Mouse (Mus musculus) liver, embryonic 13.5 days (tissue): ENCODE data around the gene Ccl2. TPM values are rescaled to one million over a fixed set of nuclear protein-coding genes. Genes with fewer than 3 reads are reported as not detected.
A peak's percentile ranks its signal among the peaks of the same experiment; 100 is the strongest.

Source experiments
- ATAC-seq: fragments of 200-750 bp; cut with Nextera tagmentation; 2 replicates; pipeline ENCODE4 v1.8.0; 2017; ENCODE audit warnings: low read depth, mild to moderate bottlenecking, moderate number of reproducible peaks, moderate library complexity
- DNase-seq: peaks from one replicate; pipeline ENCODE4 v3.0.0; 2022
- H3K27ac ChIP-seq: fragments of 300-500 bp; sonication (generic); 2 replicates; pipeline ENCODE4 v1.5.1; 2015; ENCODE audit warnings: moderate library complexity, mild to moderate bottlenecking, inconsistent platforms
- H3K27me3 ChIP-seq: fragments of 300-500 bp; sonication (generic); 2 replicates; pipeline ENCODE4 v1.6.1; 2015; ENCODE audit warnings: mild to moderate bottlenecking, inconsistent platforms
- H3K36me3 ChIP-seq: fragments of 300-500 bp; sonication (generic); 2 replicates; pipeline ENCODE4 v1.6.1; 2015; ENCODE audit warnings: mild to moderate bottlenecking, inconsistent platforms
- H3K4me1 ChIP-seq: fragments of 300-500 bp; sonication (generic); replicated peaks from 2 replicates; pipeline ENCODE4 v1.6.1; 2015; ENCODE audit warnings: inconsistent platforms
- H3K4me2 ChIP-seq: fragments of 300-500 bp; sonication (generic); 2 replicates; pipeline ENCODE4 v1.6.1; 2015; ENCODE audit warnings: inconsistent platforms, mild to moderate bottlenecking, moderate library complexity
- H3K4me3 ChIP-seq: fragments of 300-500 bp; sonication (generic); replicated peaks from 2 replicates; pipeline ENCODE4 v1.5.1; 2015; ENCODE audit warnings: mild to moderate bottlenecking, inconsistent platforms
- H3K9ac ChIP-seq: fragments of 300-500 bp; sonication (generic); 2 replicates; pipeline ENCODE4 v1.6.1; 2015; ENCODE audit warnings: mild to moderate bottlenecking, inconsistent platforms
- H3K9me3 ChIP-seq: fragments of 300-500 bp; sonication (generic); replicated peaks from 2 replicates; pipeline ENCODE4 v1.6.1; 2016; ENCODE audit warnings: inconsistent platforms
- WGBS: fragments of 180-500 bp; shearing (Covaris S2); methylation state at CpG from one replicate; pipeline ENCODE4 v1.1.7; 2015; ENCODE audit not compliant: insufficient replicate concordance; 5-methylcytosine and 5-hydroxymethylcytosine counted together
- polyA plus RNA-seq: library from polyadenylated mRNA; unstranded; fragments of >200 nt; fragmentation: Nextera tagmentation; extraction: Ambion mirVana; gene quantifications from 2 replicates; pipeline ENCODE4 v1.2.1, GENCODE M21; 2015

Ccl2 gene
- 1.9 and 2.0 TPM in 2 replicates for polyA plus RNA-seq

GRCm38 (mm10) chr11:82035356-82035755 is at the start of gene Ccl2:
Gene Ccl2, plus strand, starts transcription at chr11:82035571.
- no peak for DNase-seq
- H3K27ac ChIP-seq, result no peak within 1 kb of the TSS
- no peak for ATAC-seq

GRCm38 (mm10) chr11:81996172-81996841 is 39.1 kb upstream of the Ccl2 start:
- H3K27me3 ChIP-seq, result no peaks in the 10 kb centered on the region
- no peak overlapping the region for H3K27ac ChIP-seq
- no peak overlapping the region for H3K4me3 ChIP-seq
- no peaks in the 10 kb centered on the region for H3K4me1 ChIP-seq
- WGBS, result 56% methylated on average over 10 of the region's 10 CpGs
- DNase-seq (peak; percentile 8), ATAC-seq (no peak)
- no peak overlapping the region for H3K9ac ChIP-seq
- H3K36me3 ChIP-seq, result no peaks in the 10 kb centered on the region
- no peaks in the 10 kb centered on the region for H3K9me3 ChIP-seq
- no peak overlapping the region for H3K4me2 ChIP-seq

More at GRCm38 (mm10) chr11:82035356-82035755, at the start of gene Ccl2:
- WGBS, result 22% methylated on average over 5 of the region's 5 CpGs
- no peaks in the 10 kb centered on the region for H3K4me1 ChIP-seq
- no peaks in the 10 kb centered on the region for H3K9me3 ChIP-seq
- no peak within 1 kb of the TSS for H3K9ac ChIP-seq
- H3K36me3 ChIP-seq, result no peaks in the 10 kb centered on the region
- H3K4me3 ChIP-seq, result no peak within 1 kb of the TSS
- H3K4me2 ChIP-seq, result no peak within 1 kb of the TSS
- H3K27me3 ChIP-seq, result no peaks in the 10 kb centered on the region

GRCm38 (mm10) chr11:81997085-81997484 is 38.3 kb upstream of the Ccl2 start:
- DNase-seq (no peak), ATAC-seq (no peak)
- no peaks in the 10 kb centered on the region for H3K4me1 ChIP-seq
- H3K9ac ChIP-seq, result no peak overlapping the region
- H3K9me3 ChIP-seq, result no peaks in the 10 kb centered on the region
- no peak overlapping the region for H3K27ac ChIP-seq
- no peak overlapping the region for H3K4me3 ChIP-seq
- WGBS, result 58% methylated on average over 5 of the region's 5 CpGs
- no peaks in the 10 kb centered on the region for H3K36me3 ChIP-seq
- no peaks in the 10 kb centered on the region for H3K27me3 ChIP-seq
- no peak overlapping the region for H3K4me2 ChIP-seq

DNA sequence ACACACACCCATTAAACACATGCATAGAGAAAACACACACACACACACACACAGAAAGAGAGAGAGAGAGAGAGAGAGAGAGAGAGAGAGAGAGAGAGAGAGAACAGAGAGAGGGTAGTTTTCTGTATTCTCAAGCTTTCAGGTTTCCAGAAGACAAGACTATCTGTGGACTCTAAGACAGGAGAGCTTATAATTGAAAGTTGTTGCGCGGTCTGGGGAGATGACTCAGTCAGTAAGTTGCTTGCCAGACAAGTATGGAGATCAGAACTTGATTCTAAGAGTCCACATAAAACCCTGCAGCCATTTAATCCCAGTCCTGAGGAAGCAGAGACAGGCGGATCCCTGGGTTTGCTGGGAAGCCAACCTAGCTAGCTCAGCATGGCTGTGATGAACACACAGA is 36.7 kb upstream of the Ccl2 start:
- 54% methylated on average over 3 of the region's 3 CpGs for WGBS
- no peak for DNase-seq
- no peak overlapping the region for H3K4me3 ChIP-seq
- no peaks in the 10 kb centered on the region for H3K27me3 ChIP-seq
- no peak overlapping the region for H3K27ac ChIP-seq
- H3K4me1 ChIP-seq, result no peaks in the 10 kb centered on the region
- no peak overlapping the region for H3K4me2 ChIP-seq
- H3K36me3 ChIP-seq, result no peaks in the 10 kb centered on the region
- H3K9me3 ChIP-seq, result no peaks in the 10 kb centered on the region
- no peak for ATAC-seq
- H3K9ac ChIP-seq, result no peak overlapping the region

DNA sequence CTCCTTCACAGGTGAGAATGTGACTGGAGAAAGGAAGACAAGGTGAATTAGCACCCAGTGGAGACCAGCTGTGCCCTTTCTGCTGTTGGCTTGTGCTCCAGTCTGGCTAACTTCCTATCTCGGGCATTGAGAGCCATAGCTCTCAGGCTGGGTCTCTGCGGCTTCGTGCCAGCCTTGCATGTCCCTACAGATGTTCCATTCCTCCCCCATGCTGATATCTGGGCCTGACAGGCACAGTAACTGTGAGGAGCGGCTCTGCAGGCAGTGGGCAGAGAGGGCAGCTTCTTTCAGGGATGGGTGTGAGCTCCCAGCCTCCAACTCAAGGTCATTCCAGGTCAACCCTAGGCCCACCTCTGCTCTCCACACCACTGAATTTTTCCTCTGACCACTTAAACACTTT is 35.9 kb upstream of the Ccl2 start:
- Histone ChIP-seq H3K27ac (no peak overlapping the region), H3K36me3 (no peaks in the 10 kb centered on the region), H3K4me1 (no peaks in the 10 kb centered on the region), H3K4me2 (no peak overlapping the region), H3K4me3 (no peak overlapping the region), H3K9ac (no peak overlapping the region), H3K27me3 (no peaks in the 10 kb centered on the region), H3K9me3 (no peaks in the 10 kb centered on the region)
- no peak for DNase-seq
- 51% methylated on average over 4 of the region's 4 CpGs for WGBS
- ATAC-seq, result no peak

- ATAC-seq, result no peak
- 42% methylated on average over 5 of the region's 5 CpGs for WGBS
- Histone ChIP-seq H3K9ac (no peak overlapping the region), H3K4me1 (no peaks in the 10 kb centered on the region), H3K4me2 (no peak overlapping the region), H3K36me3 (no peaks in the 10 kb centered on the region), H3K27ac (no peak overlapping the region), H3K27me3 (no peaks in the 10 kb centered on the region), H3K4me3 (no peak overlapping the region), H3K9me3 (no peaks in the 10 kb centered on the region)
- no peak for DNase-seq
Measured at GRCm38 (mm10) chr11:82000581-82000980, 34.8 kb upstream of the Ccl2 start.

GRCm38 (mm10) chr11:82004810-82005209 is 30.6 kb upstream of the Ccl2 start:
- Histone ChIP-seq H3K9ac (no peak overlapping the region), H3K9me3 (no peaks in the 10 kb centered on the region), H3K4me3 (no peak overlapping the region), H3K27ac (no peak overlapping the region), H3K36me3 (no peaks in the 10 kb centered on the region), H3K4me2 (no peak overlapping the region), H3K4me1 (peaks cover 5% of the 10 kb centered on the region; the same call in 1 of the 2 replicates), H3K27me3 (no peaks in the 10 kb centered on the region)
- DNase-seq (no peak), ATAC-seq (no peak)
- WGBS, result 37% methylated on average over 2 of the region's 2 CpGs

GRCm38 (mm10) chr11:82006796-82007423 is 28.5 kb upstream of the Ccl2 start:
- 0 out of 2 replicates have a peak, but pooled peaks have one; percentile 20 for ATAC-seq
- H3K4me2 ChIP-seq, result 0 out of 2 replicates have a peak overlapping the region, but pooled peaks have one; percentile 6
- no peak overlapping the region for H3K27ac ChIP-seq

DNA sequence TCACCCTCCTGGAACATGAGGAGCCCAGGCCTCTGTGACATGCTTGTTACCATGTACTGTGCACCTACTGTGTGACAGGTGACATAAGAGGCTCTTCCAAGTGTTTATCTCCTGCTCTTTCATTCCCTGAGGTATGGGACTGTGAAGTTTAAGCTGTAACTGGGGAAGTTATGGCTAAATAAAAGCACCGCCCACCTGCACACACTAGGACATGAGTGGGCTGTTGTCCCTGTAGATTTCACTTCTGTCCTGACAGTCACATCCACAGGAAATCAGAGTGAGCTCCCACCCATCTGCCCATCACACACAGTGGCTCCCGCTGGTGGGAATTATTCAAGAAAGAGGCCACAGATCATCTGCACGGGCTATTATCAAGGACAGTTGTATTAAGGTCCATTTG is 25.3 kb upstream of the Ccl2 start:
- ATAC-seq (no peak), DNase-seq (no peak)
- H3K27me3 ChIP-seq, result no peaks in the 10 kb centered on the region
- no peak overlapping the region for H3K9ac ChIP-seq
- no peaks in the 10 kb centered on the region for H3K36me3 ChIP-seq
- peaks cover 5% of the 10 kb centered on the region; the same call in 1 of the 2 replicates for H3K4me1 ChIP-seq
- WGBS, result 59% methylated on average over 3 of the region's 3 CpGs
- no peak overlapping the region for H3K27ac ChIP-seq
- no peak overlapping the region for H3K4me2 ChIP-seq
- no peak overlapping the region for H3K4me3 ChIP-seq
- H3K9me3 ChIP-seq, result no peaks in the 10 kb centered on the region

More at GRCm38 (mm10) chr11:82006796-82007423, 28.5 kb upstream of the Ccl2 start:
- no peak for DNase-seq
- H3K9me3 ChIP-seq, result no peaks in the 10 kb centered on the region
- WGBS, result 15% methylated on average over 12 of the region's 12 CpGs
- H3K27me3 ChIP-seq, result no peaks in the 10 kb centered on the region
- H3K4me1 ChIP-seq, result peaks cover 5% of the 10 kb centered on the region; the same call in 1 of the 2 replicates
- no peak overlapping the region for H3K9ac ChIP-seq
- H3K36me3 ChIP-seq, result no peaks in the 10 kb centered on the region
- no peak overlapping the region for H3K4me3 ChIP-seq

GRCm38 (mm10) chr11:82011411-82012193 is 23.8 kb upstream of the Ccl2 start:
- no peaks in the 10 kb centered on the region for H3K27me3 ChIP-seq
- H3K9me3 ChIP-seq, result no peaks in the 10 kb centered on the region
- no peaks in the 10 kb centered on the region for H3K36me3 ChIP-seq
- peaks cover 5% of the 10 kb centered on the region; the same call in 1 of the 2 replicates for H3K4me1 ChIP-seq
- WGBS, result 52% methylated on average over 8 of the region's 8 CpGs
- no peak overlapping the region for H3K4me3 ChIP-seq
- no peak overlapping the region for H3K4me2 ChIP-seq
- DNase-seq, result no peak
- no peak overlapping the region for H3K27ac ChIP-seq
- no peak overlapping the region for H3K9ac ChIP-seq
- ATAC-seq, result no peak

DNA sequence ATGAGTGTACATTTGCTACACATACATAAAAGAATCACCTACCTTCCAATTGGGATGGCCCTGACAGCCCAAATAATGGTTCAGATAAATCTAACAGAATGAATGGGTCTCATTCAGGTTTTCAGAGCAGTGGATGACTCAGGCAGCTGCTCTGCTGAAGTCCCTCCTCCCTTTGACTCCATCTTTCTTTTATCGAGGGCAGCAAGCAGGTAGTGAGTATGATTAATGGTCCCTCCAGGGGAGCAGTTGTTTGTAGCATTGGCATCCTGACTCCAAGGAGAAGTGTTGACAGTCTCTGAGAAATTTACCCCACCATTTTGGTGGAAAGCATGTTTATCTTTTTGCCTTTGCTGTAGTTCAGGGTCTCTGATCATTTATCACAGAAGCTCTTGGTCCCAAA is 21.6 kb upstream of the Ccl2 start:
- ATAC-seq (no peak), DNase-seq (no peak)
- H3K27me3 ChIP-seq, result no peaks in the 10 kb centered on the region
- H3K36me3 ChIP-seq, result no peaks in the 10 kb centered on the region
- no peak overlapping the region for H3K4me3 ChIP-seq
- WGBS, result 35% methylated on average over 1 of the region's 1 CpGs
- H3K9me3 ChIP-seq, result no peaks in the 10 kb centered on the region
- no peaks in the 10 kb centered on the region for H3K4me1 ChIP-seq
- no peak overlapping the region for H3K9ac ChIP-seq
- H3K27ac ChIP-seq, result no peak overlapping the region
- no peak overlapping the region for H3K4me2 ChIP-seq
